Mouse (Mus musculus) spleen, adult 2 months (tissue): Measurements from ENCODE around the gene Nckap5.

Experiments
- CTCF ChIP-seq: fragments of 200-500 bp; IDR thresholded peaks from 2 replicates; pipeline ENCODE4 v1.5.1; 2011; ENCODE audit warnings: mild to moderate bottlenecking, inconsistent platforms; ENCODE audit not compliant: insufficient read depth, insufficient read length, insufficient replicate concordance; ENCODE audit errors: extremely low read depth
- POLR2A ChIP-seq: fragments of 200-500 bp; IDR thresholded peaks from 2 replicates; pipeline ENCODE4 v1.6.1; 2011; ENCODE audit warnings: low read depth, low read length, inconsistent platforms

DNA sequence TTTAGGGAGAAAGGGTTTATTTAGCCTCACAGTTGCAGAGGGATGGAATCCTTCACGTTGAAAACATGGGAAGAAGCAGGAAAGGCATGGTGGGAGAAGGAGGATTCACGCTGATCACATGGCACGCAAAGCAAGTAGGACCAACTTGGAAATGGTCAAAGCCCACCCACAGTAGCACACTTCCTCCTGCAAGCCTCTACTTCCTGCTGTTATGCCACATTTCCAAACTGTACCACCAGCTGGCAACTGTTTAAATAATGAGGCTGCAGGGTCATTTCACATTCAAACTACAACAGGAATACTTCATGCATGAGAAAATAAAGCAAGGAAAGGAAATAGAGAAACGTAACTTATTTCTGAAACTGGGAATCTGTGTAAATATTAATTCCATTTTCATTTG lies 15.7 kb upstream of the Nckap5 start:
- TF ChIP-seq POLR2A, result no peak
- no peak for TF ChIP-seq CTCF
